Mouse (Mus musculus): ENCODE measurements around the gene Kcnb1. TPM values are rescaled to one million over a fixed set of nuclear protein-coding genes. Genes with fewer than 3 reads are reported as not detected.

The Kcnb1 gene
- polyA plus RNA-seq, 1 experiment: 0.45 TPM

- no peak overlapping the region for H3K27ac ChIP-seq (ENCODE audit: control insufficient read depth, insufficient read depth, low read depth, low read length, poor library complexity)
Observed at GRCm38 (mm10) chr2:167150880-167151279, 39.1 kb downstream of the Kcnb1 start.

GRCm38 (mm10) chr2:167150135-167150534, 39.8 kb downstream of the Kcnb1 start:
- H3K4me3 ChIP-seq (replicated peaks; ENCODE audit: control insufficient read depth, low read depth, low read length): no peak overlapping the region
- WGBS: 85% methylated on average over 7 of the region's 7 CpGs
- H3K4me1 ChIP-seq (ENCODE audit: control insufficient read depth, insufficient read depth, low read length): peaks cover 3% of the 10 kb centered on the region; the same call in 1 of the 2 replicates
- no peak for TF ChIP-seq POLR2A (IDR thresholded peaks at IDR 0.05; ENCODE audit: borderline replicate concordance, control insufficient read depth, low read depth, low read length)
- no peak for TF ChIP-seq CTCF (IDR thresholded peaks at IDR 0.05; ENCODE audit: control insufficient read depth, insufficient read depth, low read length)
- H3K27ac ChIP-seq (ENCODE audit: control insufficient read depth, insufficient read depth, low read depth, low read length, poor library complexity): no peak overlapping the region

More at GRCm38 (mm10) chr2:167150880-167151279, 39.1 kb downstream of the Kcnb1 start:
- Histone ChIP-seq H3K4me1 (ENCODE audit: control insufficient read depth, insufficient read depth, low read length) (no peaks in the 10 kb centered on the region), H3K4me3 (replicated peaks; ENCODE audit: control insufficient read depth, low read depth, low read length) (no peak overlapping the region)
- 83% methylated on average over 6 of the region's 6 CpGs for WGBS
- no peak for TF ChIP-seq POLR2A (IDR thresholded peaks at IDR 0.05; ENCODE audit: borderline replicate concordance, control insufficient read depth, low read depth, low read length)
- no peak for TF ChIP-seq CTCF (IDR thresholded peaks at IDR 0.05; ENCODE audit: control insufficient read depth, insufficient read depth, low read length)

- WGBS: 78% methylated on average over 6 of the region's 6 CpGs
- Histone ChIP-seq H3K4me3 (replicated peaks; ENCODE audit: control insufficient read depth, low read depth, low read length) (no peak overlapping the region), H3K27ac (ENCODE audit: control insufficient read depth, insufficient read depth, low read depth, low read length, poor library complexity) (no peak overlapping the region), H3K4me1 (ENCODE audit: control insufficient read depth, insufficient read depth, low read length) (peaks cover 3% of the 10 kb centered on the region)
- TF ChIP-seq POLR2A (IDR thresholded peaks at IDR 0.05; ENCODE audit: borderline replicate concordance, control insufficient read depth, low read depth, low read length): no peak
- TF ChIP-seq CTCF (IDR thresholded peaks at IDR 0.05; ENCODE audit: control insufficient read depth, insufficient read depth, low read length): no peak
Observed at GRCm38 (mm10) chr2:167149035-167149434, 40.9 kb downstream of the Kcnb1 start.

DNA sequence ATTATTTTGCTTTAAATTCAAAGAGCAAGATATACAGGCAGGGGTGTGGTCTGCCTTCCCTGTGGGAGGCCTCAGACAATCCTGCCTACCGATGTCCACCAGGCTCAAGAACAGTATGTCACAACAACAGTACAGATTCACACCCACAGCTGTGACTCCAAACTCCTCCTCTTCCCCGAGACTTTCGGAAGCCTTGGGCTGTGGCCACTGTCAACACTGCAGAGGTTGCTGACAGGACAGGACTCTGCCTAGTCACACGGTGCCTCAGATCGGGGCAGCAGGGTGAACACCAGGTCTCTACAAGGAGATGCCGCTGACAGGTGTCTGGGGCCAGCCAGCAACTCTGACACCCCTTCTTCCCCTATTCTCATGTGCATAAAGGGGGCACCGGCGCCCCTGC, 42.2 kb downstream of the Kcnb1 start:
- Histone ChIP-seq H3K4me3 (replicated peaks; ENCODE audit: control insufficient read depth, low read depth, low read length) (no peak overlapping the region), H3K4me1 (ENCODE audit: control insufficient read depth, insufficient read depth, low read length) (peaks cover 3% of the 10 kb centered on the region), H3K27ac (ENCODE audit: control insufficient read depth, insufficient read depth, low read depth, low read length, poor library complexity) (peak overlapping the region; percentile 16; the same call in 1 of the 2 replicates)
- 56% methylated on average over 8 of the region's 8 CpGs for WGBS
- TF ChIP-seq POLR2A (IDR thresholded peaks at IDR 0.05; ENCODE audit: borderline replicate concordance, control insufficient read depth, low read depth, low read length) (no peak), CTCF (IDR thresholded peaks at IDR 0.05; ENCODE audit: control insufficient read depth, insufficient read depth, low read length) (no peak)

DNA sequence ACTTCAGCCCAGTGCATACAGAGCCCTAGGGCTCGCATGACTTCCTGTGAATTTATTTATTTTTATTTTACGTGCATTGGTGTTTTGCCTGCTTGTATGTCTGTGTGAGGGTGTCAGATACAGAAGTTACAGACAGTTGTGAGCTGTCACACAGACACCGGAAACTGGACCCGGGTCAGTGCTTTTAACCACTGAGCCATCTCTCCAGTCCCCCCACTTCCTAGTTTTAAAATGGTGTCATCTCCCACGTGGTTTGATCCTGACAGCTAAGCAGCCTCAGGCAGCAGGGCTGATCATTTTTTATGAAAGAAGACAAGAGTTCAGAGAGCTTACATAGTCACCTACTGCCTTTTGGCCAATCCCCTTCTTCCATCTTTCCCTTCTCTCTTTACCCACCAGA, 44.1 kb downstream of the Kcnb1 start:
- H3K4me3 ChIP-seq (replicated peaks; ENCODE audit: control insufficient read depth, low read depth, low read length): no peak overlapping the region
- no peak overlapping the region for H3K27ac ChIP-seq (ENCODE audit: control insufficient read depth, insufficient read depth, low read depth, low read length, poor library complexity)
- peaks cover 3% of the 10 kb centered on the region for H3K4me1 ChIP-seq (ENCODE audit: control insufficient read depth, insufficient read depth, low read length)
- WGBS: 34% methylated on average over 5 of the region's 5 CpGs
- TF ChIP-seq POLR2A (IDR thresholded peaks at IDR 0.05; ENCODE audit: borderline replicate concordance, control insufficient read depth, low read depth, low read length): no peak
- TF ChIP-seq CTCF (IDR thresholded peaks at IDR 0.05; ENCODE audit: control insufficient read depth, insufficient read depth, low read length): no peak

DNA sequence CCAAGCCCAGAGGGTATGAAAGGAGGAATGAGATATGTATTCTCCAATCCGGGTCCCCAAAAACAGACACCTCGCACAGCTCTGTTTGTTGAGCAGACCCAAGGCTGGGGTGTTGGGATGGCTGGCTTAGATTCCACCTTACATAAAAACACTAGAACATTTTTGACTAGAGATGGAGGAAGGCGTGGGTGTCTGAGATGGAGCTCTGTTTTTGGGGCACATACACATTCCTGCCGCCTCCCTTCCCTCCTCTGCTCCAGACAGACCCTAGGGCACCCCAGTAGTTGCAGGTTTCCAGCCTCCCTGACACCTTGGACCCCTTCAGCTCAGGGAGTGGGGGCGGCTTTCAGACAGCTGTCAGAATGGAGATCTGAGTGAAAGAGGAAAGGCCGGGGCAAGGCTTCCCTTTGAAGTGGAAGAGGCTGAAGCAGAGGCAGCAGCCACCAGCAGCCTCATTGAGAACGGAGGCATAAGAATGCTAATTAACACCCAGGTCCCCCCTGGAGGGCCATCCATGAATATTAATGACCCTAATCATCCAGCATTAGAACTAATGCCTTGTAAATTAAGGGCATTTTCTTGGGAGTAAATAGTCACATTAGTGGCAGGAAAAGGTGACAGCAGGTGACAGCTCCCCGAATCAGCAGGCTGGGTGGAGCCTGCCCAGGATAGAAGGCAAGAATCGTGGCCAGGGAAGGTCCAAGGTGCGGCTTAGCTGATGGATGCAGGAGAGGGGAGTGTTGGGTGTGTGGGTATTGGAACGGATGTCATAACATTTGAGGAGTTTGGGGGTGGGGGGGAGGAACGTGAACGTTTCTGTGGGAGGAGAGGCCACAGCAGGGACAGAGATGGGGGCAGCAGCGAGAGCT, 45.3 kb downstream of the Kcnb1 start:
- Histone ChIP-seq H3K4me1 (ENCODE audit: control insufficient read depth, insufficient read depth, low read length) (peaks cover 5% of the 10 kb centered on the region), H3K4me3 (replicated peaks; ENCODE audit: control insufficient read depth, low read depth, low read length) (no peak overlapping the region), H3K27ac (ENCODE audit: control insufficient read depth, insufficient read depth, low read depth, low read length, poor library complexity) (no peak overlapping the region)
- 37% methylated on average over 14 of the region's 14 CpGs for WGBS
- TF ChIP-seq CTCF (IDR thresholded peaks at IDR 0.05; ENCODE audit: control insufficient read depth, insufficient read depth, low read length) (no peak), POLR2A (IDR thresholded peaks at IDR 0.05; ENCODE audit: borderline replicate concordance, control insufficient read depth, low read depth, low read length) (no peak)

DNA sequence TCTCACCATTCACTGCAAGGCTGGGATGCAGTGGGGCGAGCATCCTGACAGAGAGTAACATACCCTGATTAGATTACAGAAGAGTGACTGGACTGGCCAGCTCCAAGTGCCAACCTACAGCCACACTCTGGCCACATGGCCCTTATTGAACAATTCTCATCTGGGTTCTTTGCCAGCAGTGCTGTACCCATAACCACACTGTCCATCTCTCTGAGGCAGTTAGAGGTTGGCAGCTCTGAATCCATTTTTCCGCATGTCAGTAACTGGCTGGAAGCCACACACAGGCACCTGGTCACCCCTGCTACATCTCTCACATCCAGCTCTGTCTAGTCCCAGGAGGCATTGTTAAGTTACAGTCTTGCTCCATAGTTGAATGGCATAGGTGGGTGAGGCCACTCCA, 46.0 kb downstream of the Kcnb1 start:
- whole genome bisulfite sequencing: 81% methylated on average over 2 of the region's 2 CpGs
- Histone ChIP-seq H3K4me3 (replicated peaks; ENCODE audit: control insufficient read depth, low read depth, low read length) (no peak overlapping the region), H3K4me1 (ENCODE audit: control insufficient read depth, insufficient read depth, low read length) (peaks cover 5% of the 10 kb centered on the region), H3K27ac (ENCODE audit: control insufficient read depth, insufficient read depth, low read depth, low read length, poor library complexity) (no peak overlapping the region)
- no peak for TF ChIP-seq CTCF (IDR thresholded peaks at IDR 0.05; ENCODE audit: control insufficient read depth, insufficient read depth, low read length)
- no peak for TF ChIP-seq POLR2A (IDR thresholded peaks at IDR 0.05; ENCODE audit: borderline replicate concordance, control insufficient read depth, low read depth, low read length)

- no peak overlapping the region for H3K4me3 ChIP-seq (replicated peaks; ENCODE audit: control insufficient read depth, low read depth, low read length)
- peaks cover 5% of the 10 kb centered on the region for H3K4me1 ChIP-seq (ENCODE audit: control insufficient read depth, insufficient read depth, low read length)
- 84% methylated on average over 3 of the region's 3 CpGs for WGBS
- H3K27ac ChIP-seq (ENCODE audit: control insufficient read depth, insufficient read depth, low read depth, low read length, poor library complexity): no peak overlapping the region
- TF ChIP-seq CTCF (IDR thresholded peaks at IDR 0.05; ENCODE audit: control insufficient read depth, insufficient read depth, low read length) (no peak), POLR2A (IDR thresholded peaks at IDR 0.05; ENCODE audit: borderline replicate concordance, control insufficient read depth, low read depth, low read length) (no peak)
Observed at GRCm38 (mm10) chr2:167142282-167142681, 47.7 kb downstream of the Kcnb1 start.
